Mouse (Mus musculus) kidney, adult 2 months (tissue): ENCODE data around the gene Fopnl.

Source experiments
- CTCF ChIP-seq: fragments of 200-500 bp; conservative IDR thresholded peaks from 2 replicates; pipeline ENCODE4 v1.5.1; 2011; ENCODE audit warnings: low read depth, mild to moderate bottlenecking, control low read depth, low read length, moderate library complexity, mixed read lengths; ENCODE audit not compliant: insufficient read depth, insufficient read length
- POLR2A ChIP-seq: fragments of 200-500 bp; IDR thresholded peaks from one replicate; pipeline ENCODE4 v1.6.1; 2011; ENCODE audit warnings: low read depth, low read length, control low read depth

DNA sequence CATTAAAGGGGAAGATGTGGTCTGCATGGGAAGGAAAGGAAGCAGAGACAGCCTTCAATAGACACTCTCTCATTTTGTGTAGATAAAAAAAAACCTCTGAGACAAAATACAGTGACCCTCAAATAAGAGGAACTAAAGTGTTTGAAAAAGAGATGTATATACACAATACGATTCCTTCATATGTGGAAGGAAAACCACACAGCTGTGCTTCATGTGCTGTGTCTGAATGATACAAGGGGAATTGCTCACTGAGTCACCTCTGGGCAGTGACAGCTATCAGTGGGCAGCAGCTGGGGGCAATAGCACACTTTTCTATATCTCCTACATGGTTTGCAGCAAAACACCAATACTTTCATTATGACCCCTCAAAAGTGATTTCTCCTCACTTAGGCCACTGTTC lies 9.8 kb downstream of the Fopnl start:
- no peak for TF ChIP-seq CTCF
- no peak for TF ChIP-seq POLR2A
